8 mouse cellular contexts compared by ENCODE assay signal in genomic region chr17:80801451-80801983, GRCm38 (mm10).
DNase-seq lines count a peak whose midpoint lies in the region; ATAC-seq and TF ChIP-seq lines count a peak whose summit lies in the region.

No protein-coding gene starts in this region.

- H3K27ac ChIP-seq in embryonic facial prominence, embryonic 15.5 days (replicated peaks): peak overlapping the region; percentile 80
- peak overlapping the region; percentile 70 for H3K27ac ChIP-seq in heart, embryonic 10.5 days
- no peak overlapping the region for H3K27ac ChIP-seq in liver, embryonic 15.5 days (replicated peaks)

- 7% methylated on average over 16 of the region's 16 CpGs for WGBS in embryonic facial prominence, embryonic 15.5 days
- WGBS in heart, embryonic 10.5 days: 11% methylated on average over 16 of the region's 16 CpGs
- 9% methylated on average over 16 of the region's 16 CpGs for WGBS in liver, embryonic 15.5 days (ENCODE audit: insufficient replicate concordance)

- no peak overlapping the region for H3K9ac ChIP-seq in embryonic facial prominence, embryonic 15.5 days
- no peak overlapping the region for H3K9ac ChIP-seq in liver, embryonic 15.5 days

- H3K9me3 ChIP-seq in embryonic facial prominence, embryonic 15.5 days (replicated peaks): no peaks in the 10 kb centered on the region
- H3K9me3 ChIP-seq in heart, embryonic 10.5 days: no peaks in the 10 kb centered on the region
- no peaks in the 10 kb centered on the region for H3K9me3 ChIP-seq in liver, embryonic 15.5 days (replicated peaks)

- no peaks in the 10 kb centered on the region for H3K79me3 ChIP-seq in C2C12 (ENCODE audit: low read depth)

- H3K4me1 ChIP-seq in embryonic facial prominence, embryonic 15.5 days: peaks cover 26% of the 10 kb centered on the region
- H3K4me1 ChIP-seq in heart, embryonic 10.5 days: peaks cover 23% of the 10 kb centered on the region
- H3K4me1 ChIP-seq in liver, embryonic 15.5 days (replicated peaks): 0 out of 2 replicates have a peak, but pooled peaks cover 5% of the 10 kb centered on the region

- no peaks in the 10 kb centered on the region for H3K27me3 ChIP-seq in C2C12 (ENCODE audit: control insufficient read depth, insufficient read depth, insufficient read length)
- no peaks in the 10 kb centered on the region for H3K27me3 ChIP-seq in embryonic facial prominence, embryonic 15.5 days
- H3K27me3 ChIP-seq in heart, embryonic 10.5 days (ENCODE audit: insufficient read depth, poor library complexity, severe bottlenecking): no peaks in the 10 kb centered on the region
- no peaks in the 10 kb centered on the region for H3K27me3 ChIP-seq in liver, embryonic 15.5 days

- peak overlapping the region; percentile 48 for H3K4me2 ChIP-seq in embryonic facial prominence, embryonic 15.5 days (replicated peaks)
- H3K4me2 ChIP-seq in liver, embryonic 15.5 days: peak overlapping the region; percentile 29

- peak overlapping the region; percentile 33 for H3ac ChIP-seq in C2C12 (ENCODE audit: control insufficient read depth, insufficient read length, low read depth)

- ATAC-seq in embryonic facial prominence, embryonic 15.5 days (ENCODE audit: insufficient number of reproducible peaks, low FRiP score, low TSS enrichment, low read depth): peak; percentile 74
- ATAC-seq in liver, embryonic 15.5 days (ENCODE audit: insufficient read depth): no peak
- ATAC-seq in erythroblast, adult 5-6 weeks (replicated peaks; ENCODE audit: low FRiP score, poor library complexity, severe bottlenecking): no peak

- no peaks in the 10 kb centered on the region for H3K79me2 ChIP-seq in C2C12 (ENCODE audit: control insufficient read depth, insufficient read depth)

- no peak for TF ChIP-seq CTCF in C2C12 (IDR thresholded peaks at IDR 0.05; ENCODE audit: control insufficient read depth, insufficient read depth, insufficient read length)

- H3K36me3 ChIP-seq in C2C12 (ENCODE audit: control insufficient read depth, insufficient read depth): no peaks in the 10 kb centered on the region
- no peaks in the 10 kb centered on the region for H3K36me3 ChIP-seq in embryonic facial prominence, embryonic 15.5 days
- H3K36me3 ChIP-seq in heart, embryonic 10.5 days: no peaks in the 10 kb centered on the region
- no peaks in the 10 kb centered on the region for H3K36me3 ChIP-seq in liver, embryonic 15.5 days (replicated peaks)

- no peak overlapping the region for H3K4me3 ChIP-seq in C2C12 (ENCODE audit: insufficient read depth, poor library complexity, severe bottlenecking)
- H3K4me3 ChIP-seq in embryonic facial prominence, embryonic 15.5 days (replicated peaks): peak overlapping the region; percentile 16; the same call in 1 of the 2 replicates
- peak overlapping the region; percentile 34 for H3K4me3 ChIP-seq in heart, embryonic 10.5 days
- no peak overlapping the region for H3K4me3 ChIP-seq in liver, embryonic 15.5 days (replicated peaks)

- peak; percentile 100 for DNase-seq in R1 (ENCODE audit: low read depth, low spot score)
- no peak for DNase-seq in heart, embryonic 10.5 days (ENCODE audit: low spot score)
- peak; percentile 63 to 75 for DNase-seq in kidney, postnatal 4 days
- peak; percentile 88 to 93 for DNase-seq in right cerebral cortex, postnatal 10 days (ENCODE audit: low spot score in 2 of 2)

TF ChIP-seq in C2C12, 6 proteins besides CTCF, POLR2A, EP300 and RAD21:
- no peak for TF ChIP-seq USF1 (IDR thresholded peaks at IDR 0.05; ENCODE audit: low read depth)
- TF ChIP-seq FOSL1 (IDR thresholded peaks at IDR 0.05; ENCODE audit: insufficient read depth, low read length, poor library complexity, severe bottlenecking): no peak
- TF ChIP-seq CEBPB (IDR thresholded peaks at IDR 0.05; ENCODE audit: low read depth): no peak
- no peak for TF ChIP-seq MYOG (IDR thresholded peaks at IDR 0.05; ENCODE audit: control insufficient read depth, extremely low read depth, insufficient read length)
- no peak for TF ChIP-seq MAX (IDR thresholded peaks at IDR 0.05)
- TF ChIP-seq MYOD1 (IDR thresholded peaks at IDR 0.05; ENCODE audit: control insufficient read depth, insufficient read length, low read depth): no peak

Comparison
In these comparisons a context has a peak if more than half of its experiments do, and no peak if none do; other contexts are left out.
1. H3K4me3 ChIP-seq: peak in embryonic facial prominence, embryonic 15.5 days (single experiment) and heart, embryonic 10.5 days (single experiment); none in C2C12 (single experiment) and liver, embryonic 15.5 days (single experiment).